Mouse (Mus musculus) heart, postnatal 0 days (tissue): ENCODE results near the gene 4430402I18Rik.

ENCODE experiments used
- CTCF ChIP-seq: IDR thresholded peaks from 2 replicates; pipeline ENCODE4 v1.5.1; 2016; ENCODE audit warnings: antibody characterized with exemption, control low read depth, low read depth
- EP300 ChIP-seq: IDR thresholded peaks from 2 replicates; pipeline ENCODE4 v1.6.1; 2016; ENCODE audit warnings: antibody characterized with exemption, low read depth

- TF ChIP-seq EP300 (no peak), CTCF (no peak)
Observed at GRCm38 (mm10) chr19:28879476-28879875, 88.1 kb downstream of the 4430402I18Rik start.
